Mouse (Mus musculus): ENCODE measurements at regions not wholly inside any gene's neighbourhood (a gene's known extent, or its start where the extent isn't known, plus 50 kb on each side); places are given as distances from the start of the nearest gene placed in this dataset.

GRCm38 (mm10) chr3:141012976-141013375 is 199.2 kb downstream of the Pdha2 start:
- TF ChIP-seq CTCF (IDR thresholded peaks at IDR 0.05; ENCODE audit: low read depth, low read length) (no peak), TAL1 (conservative IDR thresholded peaks at IDR 0.05; ENCODE audit: low read depth, low read length) (no peak), GATA2 (IDR thresholded peaks at IDR 0.05; ENCODE audit: borderline replicate concordance, low read depth, low read length) (no peak), GATA1 (IDR thresholded peaks at IDR 0.05; ENCODE audit: borderline replicate concordance, low read length) (no peak), POLR2AphosphoS5 (IDR thresholded peaks at IDR 0.05; ENCODE audit: insufficient replicate concordance, low read depth, low read length) (no peak)

Measured in G1E (cell line).